In the genomic region with DNA sequence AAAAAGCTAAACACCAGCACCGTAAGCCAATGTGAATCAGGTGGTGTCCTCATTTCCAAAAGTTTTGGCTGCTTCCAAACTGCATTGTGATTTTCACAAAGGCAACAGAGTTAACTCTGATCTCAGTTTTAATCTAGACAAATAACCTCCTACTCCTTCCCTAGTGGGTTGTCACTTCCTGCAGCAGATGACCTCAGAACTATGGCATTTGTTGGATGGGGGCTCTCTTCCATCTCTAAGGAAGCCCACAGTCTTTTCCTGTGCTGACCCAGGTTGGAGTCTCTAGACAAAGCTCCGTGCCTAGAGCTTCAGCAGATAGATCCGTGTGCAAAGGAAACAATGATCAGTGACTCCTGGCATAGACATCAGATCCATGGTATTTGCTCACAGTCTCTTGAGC, we compare ENCODE assay signal across 15 mouse cellular contexts. TPM values are rescaled to one million over a fixed set of nuclear protein-coding genes. Genes with fewer than 3 reads are reported as not detected.
DNase-seq lines count a peak whose midpoint lies in the region; ATAC-seq and TF ChIP-seq lines count a peak whose summit lies in the region.
"Had no signal": no experiment of that assay in that cellular context is flagged by ENCODE, and none has a peak within 500 bp of the region (broad histone marks: within the 10 kb centered on the region; RNA-seq: fewer than 3 reads in every experiment).

No protein-coding gene starts in this region.

- no peak overlapping the region for H3K27ac ChIP-seq in lung, postnatal 0 days (ENCODE audit: low read length)
- no peak overlapping the region for H3K27ac ChIP-seq in limb, embryonic 10.5 days
- H3K27ac ChIP-seq: hindbrain, embryonic 13.5 days; layer of hippocampus, adult 2 months; midbrain, embryonic 12.5 days had no signal

- ATAC-seq in lung, postnatal 0 days, result peak; percentile 77
- ATAC-seq: forebrain, embryonic 16.5 days had no signal

- no peak for TF ChIP-seq EP300 in lung, postnatal 0 days (IDR thresholded peaks at IDR 0.05)

- DNase-seq in lung, postnatal 0 days (ENCODE audit: low spot score), result peak; percentile 42
- no peak for DNase-seq in lung, adult 18-20 months
- DNase-seq in heart, adult 8-10 months (ENCODE audit: low spot score), result peak; percentile 47
- peak; percentile 22 for DNase-seq in heart, postnatal 4 days
- DNase-seq in limb, embryonic 10.5 days (ENCODE audit: low spot score), result no peak
- no peak for DNase-seq in adrenal gland, adult 2 months
- no peak for DNase-seq in embryo, embryonic 10.5 days (ENCODE audit: low spot score)
- DNase-seq: cerebellum, adult 9-10 months; gastrocnemius, postnatal 14 days; kidney, adult 8-10 months; right cerebral cortex, postnatal 14 days had no signal

- no peak for TF ChIP-seq CTCF in lung, postnatal 0 days (IDR thresholded peaks at IDR 0.05)

- H3K4me2 ChIP-seq in lung, postnatal 0 days (replicated peaks; ENCODE audit: low read depth, low read length), result no peak overlapping the region
- H3K4me2 ChIP-seq: hindbrain, embryonic 13.5 days; midbrain, embryonic 12.5 days had no signal

- H3K4me1 ChIP-seq in lung, postnatal 0 days (ENCODE audit: insufficient read depth, low read depth, low read length), result peaks cover 5% of the 10 kb centered on the region; the same call in 1 of the 2 replicates
- H3K4me1 ChIP-seq in limb, embryonic 10.5 days, result no peaks in the 10 kb centered on the region
- H3K4me1 ChIP-seq: hindbrain, embryonic 13.5 days; midbrain, embryonic 12.5 days had no signal

- no peak overlapping the region for H3K4me3 ChIP-seq in lung, postnatal 0 days (ENCODE audit: low read depth, low read length)
- H3K4me3 ChIP-seq in limb, embryonic 10.5 days, result no peak overlapping the region
- H3K4me3 ChIP-seq: hindbrain, embryonic 13.5 days; layer of hippocampus, adult 2 months; midbrain, embryonic 12.5 days had no signal

- H3K27me3 ChIP-seq in lung, postnatal 0 days (replicated peaks; ENCODE audit: insufficient read depth, low read length), result no peaks in the 10 kb centered on the region
- H3K27me3 ChIP-seq in limb, embryonic 10.5 days (ENCODE audit: low read depth, poor library complexity, severe bottlenecking), result no peaks in the 10 kb centered on the region
- H3K27me3 ChIP-seq: hindbrain, embryonic 13.5 days; midbrain, embryonic 12.5 days had no signal

- WGBS in lung, postnatal 0 days, result 36% methylated on average over 3 of the region's 3 CpGs
- 80% methylated on average over 3 of the region's 3 CpGs for WGBS in limb, embryonic 10.5 days

- H3K9me3 ChIP-seq in lung, postnatal 0 days (ENCODE audit: low read length), result no peaks in the 10 kb centered on the region
- no peaks in the 10 kb centered on the region for H3K9me3 ChIP-seq in limb, embryonic 10.5 days (replicated peaks)
- H3K9me3 ChIP-seq: hindbrain, embryonic 13.5 days; midbrain, embryonic 12.5 days had no signal

- H3K9ac ChIP-seq in lung, postnatal 0 days (replicated peaks; ENCODE audit: low read depth), result no peak overlapping the region
- H3K9ac ChIP-seq: hindbrain, embryonic 13.5 days; midbrain, embryonic 12.5 days had no signal

- H3K36me3 ChIP-seq in lung, postnatal 0 days (ENCODE audit: insufficient read depth, low read length), result no peaks in the 10 kb centered on the region
- no peaks in the 10 kb centered on the region for H3K36me3 ChIP-seq in limb, embryonic 10.5 days
- H3K36me3 ChIP-seq: hindbrain, embryonic 13.5 days; midbrain, embryonic 12.5 days had no signal

RNA-seq across cellular contexts. Expression of gene Nck2, which starts 31.1 kb away (rescaled TPM):
- polyA plus RNA-seq in lung, postnatal 0 days (2015; fragmentation: Nextera tagmentation; extraction: Ambion mirVana), result 34.0 and 37.9 TPM in 2 replicates
- 10 to 100 TPM; 10.9 to 15.9 (median 13.0) TPM for total RNA-seq in heart, adult 8-10 months (2022)
- 10 to 100 TPM; 34.0 to 38.3 TPM for total RNA-seq in heart, postnatal 4 days (2021)
- 46.5 and 51.5 TPM in 2 replicates for polyA plus RNA-seq in limb, embryonic 10.5 days (2016; fragmentation: Nextera tagmentation; extraction: Ambion mirVana)
- total RNA-seq in adrenal gland, adult 2 months (2021), result 10 to 100 TPM; 25.5 to 29.4 TPM
- polyA plus RNA-seq in adrenal gland, adult 2 months (2012; rRNA removed), result 30.5 and 33.4 TPM in 2 replicates

Comparison
In these comparisons a context has a peak if more than half of its experiments do, and no peak if none do; other contexts are left out.
1. DNase-seq: peak in lung, postnatal 0 days (single experiment), heart, adult 8-10 months (single experiment) and heart, postnatal 4 days (single experiment); none in lung, adult 18-20 months (0 of 2), limb, embryonic 10.5 days (single experiment), adrenal gland, adult 2 months (single experiment) and embryo, embryonic 10.5 days (single experiment).